Mouse (Mus musculus): ENCODE data around the gene Slc13a4.

GRCm38 (mm10) chr6:35353416-35353815, 45.5 kb upstream of the Slc13a4 start:
- no peak for TF ChIP-seq CTCF (IDR thresholded peaks at IDR 0.05; ENCODE audit: low read depth, low read length)
- no peak for TF ChIP-seq POLR2A (IDR thresholded peaks at IDR 0.05; ENCODE audit: borderline replicate concordance, low read depth, low read length)
